Comparison of ENCODE assay signal across 22 mouse cellular contexts in genomic region chr7:141006446-141006845, GRCm38 (mm10). TPM values are rescaled to one million over a fixed set of nuclear protein-coding genes. Genes with fewer than 3 reads are reported as not detected.
DNase-seq lines count a peak whose midpoint lies in the region; ATAC-seq and TF ChIP-seq lines count a peak whose summit lies in the region.
"Had no signal": no experiment of that assay in that cellular context is flagged by ENCODE, and none has a peak within 500 bp of the region (broad histone marks: within the 10 kb centered on the region; RNA-seq: fewer than 3 reads in every experiment).

No protein-coding gene starts in this region.

- H3K27me3 ChIP-seq in E14TG2a.4 (ENCODE audit: insufficient read depth, low read length) (no peaks in the 10 kb centered on the region), MEL (ENCODE audit: control insufficient read depth in 1 of 2, insufficient read depth in 2 of 2, low read length in 2 of 2) (peaks cover 0 to 3% of the 10 kb centered on the region in 2 experiments; a peak in 2 of 4 replicates)
- H3K27me3 ChIP-seq in midbrain, embryonic 13.5 days = no peaks in the 10 kb centered on the region
- no peaks in the 10 kb centered on the region for H3K27me3 ChIP-seq in cerebellum, adult 2 months (ENCODE audit: control insufficient read depth, insufficient read depth, low read length)
- no peaks in the 10 kb centered on the region for H3K27me3 ChIP-seq in midbrain, embryonic 14.5 days (ENCODE audit: control insufficient read depth, insufficient read depth, low read length)

- no peak overlapping the region for H3K4me2 ChIP-seq in midbrain, embryonic 13.5 days (replicated peaks)
- no peak overlapping the region for H3K4me2 ChIP-seq in midbrain, embryonic 14.5 days (ENCODE audit: low read length)
- H3K4me2 ChIP-seq: heart, embryonic 13.5 days had no signal

- no peak for TF ChIP-seq CTCF in E14TG2a.4 (conservative IDR thresholded peaks at IDR 0.05; ENCODE audit: low read length)
- TF ChIP-seq CTCF in MEL (IDR thresholded peaks at IDR 0.05 in 2 of 3, conservative IDR thresholded peaks at IDR 0.05 in 1 of 3; ENCODE audit: control insufficient read depth in 1 of 3, insufficient read depth in 1 of 3, low read depth in 2 of 3, low read length in 3 of 3, poor library complexity in 1 of 3, severe bottlenecking in 1 of 3) = no peak
- no peak for TF ChIP-seq CTCF in cerebellum, adult 2 months (IDR thresholded peaks at IDR 0.05; ENCODE audit: borderline replicate concordance, insufficient read depth, low read depth, low read length)

- TF ChIP-seq EP300 in MEL (IDR thresholded peaks at IDR 0.05; ENCODE audit: low read depth in 1 of 2, low read length in 2 of 2) = no peak

- H3K27ac ChIP-seq in MEL (ENCODE audit: control insufficient read depth, low read depth, low read length) = no peak overlapping the region
- no peak overlapping the region for H3K27ac ChIP-seq in midbrain, embryonic 13.5 days
- no peak overlapping the region for H3K27ac ChIP-seq in cerebellum, adult 2 months (ENCODE audit: insufficient read depth, low read length)
- H3K27ac ChIP-seq in midbrain, embryonic 14.5 days (replicated peaks; ENCODE audit: low read depth, low read length) = no peak overlapping the region
- H3K27ac ChIP-seq: embryonic facial prominence, embryonic 10.5 days; gastrocnemius, adult 2 months; heart, embryonic 13.5 days had no signal

- no peak for TF ChIP-seq RAD21 in MEL (IDR thresholded peaks at IDR 0.05; ENCODE audit: low read depth, low read length)

- peak; percentile 37 for DNase-seq in MEL (ENCODE audit: low read depth, low spot score)
- DNase-seq in cerebellum, adult 11 months = no peak
- no peak for DNase-seq in cerebellum, adult 2 months
- DNase-seq in midbrain, embryonic 14.5 days = no peak
- DNase-seq: cerebellum, adult 18-20 months; gastrocnemius, postnatal 25 days; kidney, adult 11 months had no signal

- H3K9me3 ChIP-seq in E14TG2a.4 (ENCODE audit: low read length) (peaks cover 20% of the 10 kb centered on the region), MEL (replicated peaks; ENCODE audit: insufficient read depth, low read length) (no peaks in the 10 kb centered on the region)
- no peaks in the 10 kb centered on the region for H3K9me3 ChIP-seq in midbrain, embryonic 13.5 days
- H3K9me3 ChIP-seq in midbrain, embryonic 14.5 days (ENCODE audit: control insufficient read depth, low read length) = no peaks in the 10 kb centered on the region
- H3K9me3 ChIP-seq: embryonic facial prominence, embryonic 10.5 days; heart, embryonic 13.5 days had no signal

- 0 out of 2 replicates have a peak overlapping the region, but pooled peaks have one; percentile 14 for H3K4me3 ChIP-seq in E14TG2a.4 (replicated peaks; ENCODE audit: low read length)
- no peak overlapping the region for H3K4me3 ChIP-seq in MEL (ENCODE audit: control insufficient read depth in 1 of 2, insufficient read depth in 1 of 2, low read depth in 2 of 2, low read length in 2 of 2)
- no peak overlapping the region for H3K4me3 ChIP-seq in midbrain, embryonic 13.5 days (replicated peaks)
- H3K4me3 ChIP-seq in cerebellum, adult 2 months (replicated peaks; ENCODE audit: insufficient read depth, low read depth, low read length) = no peak overlapping the region
- H3K4me3 ChIP-seq in midbrain, embryonic 14.5 days (replicated peaks; ENCODE audit: low read depth, low read length) = no peak overlapping the region
- H3K4me3 ChIP-seq: embryonic facial prominence, embryonic 10.5 days; gastrocnemius, adult 2 months; heart, embryonic 13.5 days had no signal

- WGBS in midbrain, embryonic 13.5 days = 95% methylated on average over 6 of the region's 6 CpGs
- WGBS in cerebellum, adult 2 months = 91% methylated on average over 6 of the region's 6 CpGs
- WGBS in midbrain, embryonic 14.5 days = 94% methylated on average over 6 of the region's 6 CpGs

- 0 out of 2 replicates have a peak, but pooled peaks have one; percentile 7 for ATAC-seq in granulocyte monocyte progenitor cell, adult 5-6 weeks (replicated peaks; ENCODE audit: poor library complexity, severe bottlenecking)
- peak; percentile 7; the same call in 1 of the 2 replicates for ATAC-seq in megakaryocyte progenitor cell, adult 5-6 weeks (replicated peaks; ENCODE audit: poor library complexity)
- ATAC-seq in midbrain, embryonic 13.5 days = no peak
- ATAC-seq in midbrain, embryonic 14.5 days (ENCODE audit: low FRiP score, low TSS enrichment) = no peak
- ATAC-seq: forebrain, embryonic 14.5 days; hindbrain, embryonic 16.5 days had no signal

- H3K9ac ChIP-seq in MEL (ENCODE audit: control insufficient read depth, low read depth, low read length, poor library complexity, severe bottlenecking) = no peak overlapping the region
- no peak overlapping the region for H3K9ac ChIP-seq in midbrain, embryonic 13.5 days (replicated peaks)
- no peak overlapping the region for H3K9ac ChIP-seq in midbrain, embryonic 14.5 days (replicated peaks; ENCODE audit: low read length)
- H3K9ac ChIP-seq: heart, embryonic 13.5 days had no signal

- no peak for TF ChIP-seq POLR2A in MEL (IDR thresholded peaks at IDR 0.05; ENCODE audit: control insufficient read depth in 1 of 2, insufficient read depth in 1 of 2, low read depth in 1 of 2, low read length in 2 of 2, poor library complexity in 1 of 2)
- TF ChIP-seq POLR2A in cerebellum, adult 2 months (IDR thresholded peaks at IDR 0.05; ENCODE audit: borderline replicate concordance, insufficient read depth, low read length) = no peak

- peaks cover 7% of the 10 kb centered on the region; the same call in 1 of the 2 replicates for H3K36me3 ChIP-seq in E14TG2a.4 (ENCODE audit: insufficient read depth, low read length)
- no peaks in the 10 kb centered on the region; a peak in 1 of 4 replicates for H3K36me3 ChIP-seq in MEL (ENCODE audit: control insufficient read depth in 1 of 2, insufficient read depth in 2 of 2, low read length in 2 of 2)
- H3K36me3 ChIP-seq in midbrain, embryonic 13.5 days = no peaks in the 10 kb centered on the region
- no peaks in the 10 kb centered on the region for H3K36me3 ChIP-seq in midbrain, embryonic 14.5 days (ENCODE audit: control insufficient read depth, insufficient read depth, low read length)
- H3K36me3 ChIP-seq: embryonic facial prominence, embryonic 10.5 days; heart, embryonic 13.5 days had no signal

- H3K79me2 ChIP-seq in MEL (ENCODE audit: control insufficient read depth, insufficient read depth, low read length, poor library complexity) = no peaks in the 10 kb centered on the region

- peaks cover 59% of the 10 kb centered on the region for H3K4me1 ChIP-seq in E14TG2a.4 (replicated peaks; ENCODE audit: low read depth, low read length)
- H3K4me1 ChIP-seq in MEL (ENCODE audit: control insufficient read depth in 1 of 2, insufficient read depth in 2 of 2, low read length in 2 of 2) = peaks cover 0 to 12% of the 10 kb centered on the region in 2 experiments; a peak in 2 of 4 replicates
- H3K4me1 ChIP-seq in midbrain, embryonic 13.5 days (replicated peaks) = peaks cover 8% of the 10 kb centered on the region; the same call in 1 of the 2 replicates
- H3K4me1 ChIP-seq in cerebellum, adult 2 months (ENCODE audit: control insufficient read depth, insufficient read depth, low read length) = no peaks in the 10 kb centered on the region
- 0 out of 2 replicates have a peak, but pooled peaks cover 7% of the 10 kb centered on the region for H3K4me1 ChIP-seq in midbrain, embryonic 14.5 days (ENCODE audit: control insufficient read depth, insufficient read depth, low read length)

RNA-seq across cellular contexts. Expression of gene Ifitm3, which starts 4.1 kb away (rescaled TPM):
- total RNA-seq in MEL (2012; rRNA removed) = 4.2 and 6.4 TPM in 2 replicates
- 10 to 100 TPM in 1 of 2 experiments, not detected in 1; 12.8 TPM for polyA plus RNA-seq in MEL (2012; ENCODE audit: insufficient read depth in 1 of 2, insufficient read length in 2 of 2, low read depth in 1 of 2, low replicate concordance in 2 of 2, missing spikeins in 1 of 2)
- total RNA-seq in granulocyte monocyte progenitor cell, adult 5-6 weeks (2014; fragmentation: Nextera tagmentation) = 146 and 224 TPM in 2 replicates
- 55.6 and 69.2 TPM in 2 replicates for total RNA-seq in granulocyte monocyte progenitor cell, adult 5-6 weeks (2017)
- total RNA-seq in megakaryocyte progenitor cell, adult 5-6 weeks (2015) = 147 and 203 TPM in 2 replicates
- 49.4 and 56.2 TPM in 2 replicates for total RNA-seq in megakaryocyte progenitor cell, adult 5-6 weeks (2017)
- polyA plus RNA-seq in midbrain, embryonic 13.5 days (2015; fragmentation: Nextera tagmentation; extraction: Ambion mirVana) = 22.6 and 26.2 TPM in 2 replicates
- polyA plus RNA-seq in cerebellum, adult 2 months (2012; rRNA removed) = 44.4 and 47.9 TPM in 2 replicates
- polyA plus RNA-seq in midbrain, embryonic 14.5 days (2014; fragmentation: Nextera tagmentation; extraction: Ambion mirVana) = 18.8 and 66.5 TPM in 2 replicates

RNA-seq across cellular contexts. Expression of gene Ifitm6, which starts 11.3 kb away (rescaled TPM):
- not detected in 2 replicates for total RNA-seq in MEL (2012; rRNA removed)
- not detected for polyA plus RNA-seq in MEL (2012; ENCODE audit: insufficient read depth in 1 of 2, insufficient read length in 2 of 2, low read depth in 1 of 2, low replicate concordance in 2 of 2, missing spikeins in 1 of 2)
- 17.9 and 48.1 TPM in 2 replicates for total RNA-seq in granulocyte monocyte progenitor cell, adult 5-6 weeks (2014; fragmentation: Nextera tagmentation)
- total RNA-seq in granulocyte monocyte progenitor cell, adult 5-6 weeks (2017) = 22.5 and 42.5 TPM in 2 replicates
- 81.7 and 90.1 TPM in 2 replicates for total RNA-seq in megakaryocyte progenitor cell, adult 5-6 weeks (2015)
- total RNA-seq in megakaryocyte progenitor cell, adult 5-6 weeks (2017) = 37.7 and 55.9 TPM in 2 replicates
- polyA plus RNA-seq in midbrain, embryonic 13.5 days (2015; fragmentation: Nextera tagmentation; extraction: Ambion mirVana) = 0.51 and 0.54 TPM in 2 replicates
- polyA plus RNA-seq in cerebellum, adult 2 months (2012; rRNA removed) = 0.56 and 0.87 TPM in 2 replicates
- polyA plus RNA-seq in midbrain, embryonic 14.5 days (2014; fragmentation: Nextera tagmentation; extraction: Ambion mirVana) = 0.34 and 0.35 TPM in 2 replicates
- total RNA-seq: gastrocnemius, adult 2 months; gastrocnemius, postnatal 25 days had no signal
- polyA plus RNA-seq: embryonic facial prominence, embryonic 10.5 days had no signal

RNA-seq across cellular contexts. Expression of gene Gm17387, which starts 22.5 kb away (rescaled TPM):
- total RNA-seq in MEL (2012; rRNA removed) = not detected in 2 replicates
- not detected for polyA plus RNA-seq in MEL (2012; ENCODE audit: insufficient read depth in 1 of 2, insufficient read length in 2 of 2, low read depth in 1 of 2, low replicate concordance in 2 of 2, missing spikeins in 1 of 2)
- total RNA-seq in granulocyte monocyte progenitor cell, adult 5-6 weeks (2014; fragmentation: Nextera tagmentation) = not detected in 2 replicates
- total RNA-seq in granulocyte monocyte progenitor cell, adult 5-6 weeks (2017) = not detected in 2 replicates
- total RNA-seq in megakaryocyte progenitor cell, adult 5-6 weeks (2015) = not detected in 2 replicates
- not detected in 2 replicates for total RNA-seq in megakaryocyte progenitor cell, adult 5-6 weeks (2017)
- polyA plus RNA-seq in midbrain, embryonic 13.5 days (2015; fragmentation: Nextera tagmentation; extraction: Ambion mirVana) = not detected in 2 replicates
- not detected in 2 replicates for polyA plus RNA-seq in cerebellum, adult 2 months (2012; rRNA removed)
- polyA plus RNA-seq in midbrain, embryonic 14.5 days (2014; fragmentation: Nextera tagmentation; extraction: Ambion mirVana) = not detected in 2 replicates
- total RNA-seq: adrenal gland, postnatal 10 days; adrenal gland, postnatal 4 days; gastrocnemius, adult 2 months; gastrocnemius, postnatal 25 days; heart, postnatal 4 days had no signal
- polyA plus RNA-seq: embryonic facial prominence, embryonic 10.5 days; embryonic facial prominence, embryonic 14.5 days; forebrain, embryonic 14.5 days; heart, embryonic 13.5 days; heart, postnatal 0 days; hindbrain, embryonic 16.5 days; intestine, embryonic 14.5 days had no signal

RNA-seq across cellular contexts. Expression of gene Ifitm1, which starts 39.4 kb away (rescaled TPM):
- total RNA-seq in MEL (2012; rRNA removed) = 0.23 TPM in 1 of 2 replicates, not detected in the other
- not detected for polyA plus RNA-seq in MEL (2012; ENCODE audit: insufficient read depth in 1 of 2, insufficient read length in 2 of 2, low read depth in 1 of 2, low replicate concordance in 2 of 2, missing spikeins in 1 of 2)
- total RNA-seq in granulocyte monocyte progenitor cell, adult 5-6 weeks (2014; fragmentation: Nextera tagmentation) = 79.9 and 149 TPM in 2 replicates
- total RNA-seq in granulocyte monocyte progenitor cell, adult 5-6 weeks (2017) = 18.5 and 25.3 TPM in 2 replicates
- total RNA-seq in megakaryocyte progenitor cell, adult 5-6 weeks (2015) = 57.8 and 89.8 TPM in 2 replicates
- 33.7 and 37.5 TPM in 2 replicates for total RNA-seq in megakaryocyte progenitor cell, adult 5-6 weeks (2017)
- polyA plus RNA-seq in midbrain, embryonic 13.5 days (2015; fragmentation: Nextera tagmentation; extraction: Ambion mirVana) = 10.2 and 10.3 TPM in 2 replicates
- 19.9 and 20.0 TPM in 2 replicates for polyA plus RNA-seq in cerebellum, adult 2 months (2012; rRNA removed)
- 3.0 and 11.5 TPM in 2 replicates for polyA plus RNA-seq in midbrain, embryonic 14.5 days (2014; fragmentation: Nextera tagmentation; extraction: Ambion mirVana)

RNA-seq across cellular contexts. Expression of gene Ifitm2, which starts 50.7 kb away (rescaled TPM):
- total RNA-seq in MEL (2012; rRNA removed) = 177 and 213 TPM in 2 replicates
- polyA plus RNA-seq in MEL (2012; ENCODE audit: insufficient read depth in 1 of 2, insufficient read length in 2 of 2, low read depth in 1 of 2, low replicate concordance in 2 of 2, missing spikeins in 1 of 2) = 100 to 1,000 TPM in 1 of 2 experiments, not detected in 1; 317 TPM
- total RNA-seq in granulocyte monocyte progenitor cell, adult 5-6 weeks (2014; fragmentation: Nextera tagmentation) = 555 and 581 TPM in 2 replicates
- total RNA-seq in granulocyte monocyte progenitor cell, adult 5-6 weeks (2017) = 354 and 388 TPM in 2 replicates
- total RNA-seq in megakaryocyte progenitor cell, adult 5-6 weeks (2015) = 577 and 637 TPM in 2 replicates
- 287 and 322 TPM in 2 replicates for total RNA-seq in megakaryocyte progenitor cell, adult 5-6 weeks (2017)
- polyA plus RNA-seq in midbrain, embryonic 13.5 days (2015; fragmentation: Nextera tagmentation; extraction: Ambion mirVana) = 125 and 144 TPM in 2 replicates
- 31.7 and 35.3 TPM in 2 replicates for polyA plus RNA-seq in cerebellum, adult 2 months (2012; rRNA removed)
- 131 and 176 TPM in 2 replicates for polyA plus RNA-seq in midbrain, embryonic 14.5 days (2014; fragmentation: Nextera tagmentation; extraction: Ambion mirVana)

Comparison
In these comparisons a context has a peak if more than half of its experiments do, and no peak if none do; other contexts are left out.
1. ATAC-seq: peak in granulocyte monocyte progenitor cell, adult 5-6 weeks (single experiment) and megakaryocyte progenitor cell, adult 5-6 weeks (single experiment); none in midbrain, embryonic 13.5 days (single experiment) and midbrain, embryonic 14.5 days (single experiment).